Mouse (Mus musculus): Measurements from ENCODE around the gene Sdhb. TPM values are rescaled to one million over a fixed set of nuclear protein-coding genes. Genes with fewer than 3 reads are reported as not detected.

Gene Sdhb
- total RNA-seq, 2 experiments from 2014 or later: 457 to 601 TPM

GRCm38 (mm10) chr4:140974408-140974807 is 13.4 kb downstream of the Sdhb start:
- DNase-seq (ENCODE audit: low spot score in 2 of 2): no peak

- DNase-seq (ENCODE audit: low spot score in 2 of 2): no peak
Observed at GRCm38 (mm10) chr4:140975356-140975755, 14.4 kb downstream of the Sdhb start.

GRCm38 (mm10) chr4:140977278-140977677 is 16.3 kb downstream of the Sdhb start:
- no peak for DNase-seq (ENCODE audit: low spot score in 2 of 2)

- DNase-seq (ENCODE audit: low spot score in 2 of 2): no peak
Observed at GRCm38 (mm10) chr4:140977886-140978692, 17.1 kb downstream of the Sdhb start.

- DNase-seq (ENCODE audit: low spot score in 2 of 2): no peak
Observed at GRCm38 (mm10) chr4:140981605-140982004, 20.6 kb downstream of the Sdhb start.

- DNase-seq (ENCODE audit: low spot score in 2 of 2): no peak
Observed at GRCm38 (mm10) chr4:140982808-140983207, 21.8 kb downstream of the Sdhb start.

GRCm38 (mm10) chr4:140983442-140983841 is 22.4 kb downstream of the Sdhb start:
- no peak for DNase-seq (ENCODE audit: low spot score in 2 of 2)

GRCm38 (mm10) chr4:140984544-140984943 is 23.5 kb downstream of the Sdhb start:
- no peak for DNase-seq (ENCODE audit: low spot score in 2 of 2)

- no peak for DNase-seq (ENCODE audit: low spot score in 2 of 2)
Observed at GRCm38 (mm10) chr4:140986024-140986710, 25.2 kb downstream of the Sdhb start.

GRCm38 (mm10) chr4:140986711-140987395 is 25.9 kb downstream of the Sdhb start, which contains the start of gene Atp13a2:
Atp13a2 (plus strand) TSS chr4:140986873.
- peak; percentile 91 to 93 for DNase-seq (ENCODE audit: low spot score in 2 of 2)

GRCm38 (mm10) chr4:140987476-140987875 is 26.5 kb downstream of the Sdhb start:
- DNase-seq (ENCODE audit: low spot score in 2 of 2): no peak

GRCm38 (mm10) chr4:140988706-140989290 is 27.8 kb downstream of the Sdhb start:
- no peak for DNase-seq (ENCODE audit: low spot score in 2 of 2)

GRCm38 (mm10) chr4:140989447-140989846 is 28.4 kb downstream of the Sdhb start:
- DNase-seq (ENCODE audit: low spot score in 2 of 2): no peak

- DNase-seq (ENCODE audit: low spot score in 2 of 2): no peak
Observed at GRCm38 (mm10) chr4:140992215-140992614, 31.2 kb downstream of the Sdhb start.

- DNase-seq (ENCODE audit: low spot score in 2 of 2): no peak
Observed at GRCm38 (mm10) chr4:140993846-140994245, 32.8 kb downstream of the Sdhb start.

GRCm38 (mm10) chr4:140995811-140996210 is 34.8 kb downstream of the Sdhb start:
- DNase-seq (ENCODE audit: low spot score in 2 of 2): no peak

- no peak for DNase-seq (ENCODE audit: low spot score in 2 of 2)
Observed at GRCm38 (mm10) chr4:140996812-140997211, 35.8 kb downstream of the Sdhb start.

- peak; percentile 67 for DNase-seq (ENCODE audit: low spot score in 2 of 2)
Observed at GRCm38 (mm10) chr4:141005983-141006382, 45.0 kb downstream of the Sdhb start.

GRCm38 (mm10) chr4:141008028-141008427 is 47.0 kb downstream of the Sdhb start:
- peak in 1 of 2 experiments; percentile 47 for DNase-seq (ENCODE audit: low spot score in 2 of 2)

- DNase-seq (ENCODE audit: low spot score in 2 of 2): no peak
Observed at GRCm38 (mm10) chr4:141010118-141010517, 49.1 kb downstream of the Sdhb start, which contains the start of gene Mfap2. Mfap2 (plus strand) TSS chr4:141010418.

- DNase-seq (ENCODE audit: low spot score in 2 of 2): no peak
Observed at GRCm38 (mm10) chr4:141010526-141010925, 49.5 kb downstream of the Sdhb start.
